ENCODE assay signal across 8 mouse cellular contexts in genomic region chr5:148342061-148342741, GRCm38 (mm10). TPM values are rescaled to one million over a fixed set of nuclear protein-coding genes. Genes with fewer than 3 reads are reported as not detected.
DNase-seq lines count a peak whose midpoint lies in the region; ATAC-seq lines count a peak whose summit lies in the region.

No protein-coding gene starts in this region.

- peak overlapping the region; percentile 82 for H3K27ac ChIP-seq in heart, embryonic 12.5 days (ENCODE audit: poor library complexity, severe bottlenecking)
- peak overlapping the region; percentile 55; the same call in 1 of the 2 replicates for H3K27ac ChIP-seq in kidney, embryonic 14.5 days (ENCODE audit: low read depth, low read length)
- no peak overlapping the region for H3K27ac ChIP-seq in liver, embryonic 16.5 days (ENCODE audit: low read length)
- H3K27ac ChIP-seq in neural tube, embryonic 11.5 days (ENCODE audit: low read depth, low read length), result 0 out of 2 replicates have a peak overlapping the region, but pooled peaks have one; percentile 27

- H3K27me3 ChIP-seq in heart, embryonic 12.5 days (replicated peaks), result no peaks in the 10 kb centered on the region
- no peaks in the 10 kb centered on the region for H3K27me3 ChIP-seq in kidney, embryonic 14.5 days (ENCODE audit: control insufficient read depth, insufficient read depth, low read length)
- H3K27me3 ChIP-seq in liver, embryonic 16.5 days (ENCODE audit: control insufficient read depth, insufficient read depth, low read depth, low read length), result no peaks in the 10 kb centered on the region
- no peaks in the 10 kb centered on the region for H3K27me3 ChIP-seq in neural tube, embryonic 11.5 days (ENCODE audit: control insufficient read depth, insufficient read depth, low read length)

- H3K9me3 ChIP-seq in heart, embryonic 12.5 days (replicated peaks), result no peaks in the 10 kb centered on the region
- H3K9me3 ChIP-seq in kidney, embryonic 14.5 days (ENCODE audit: control insufficient read depth, low read length), result no peaks in the 10 kb centered on the region
- H3K9me3 ChIP-seq in liver, embryonic 16.5 days (replicated peaks; ENCODE audit: control insufficient read depth, low read length), result no peaks in the 10 kb centered on the region
- H3K9me3 ChIP-seq in neural tube, embryonic 11.5 days (ENCODE audit: control insufficient read depth, low read length), result no peaks in the 10 kb centered on the region

- DNase-seq in adrenal gland, adult (ENCODE audit: inconsistent age in 2 of 2, low spot score in 1 of 2), result peak; percentile 39 to 59
- no peak for DNase-seq in adrenal gland, postnatal 25 days
- DNase-seq in neural tube, embryonic 11.5 days (ENCODE audit: low spot score), result peak; percentile 37
- DNase-seq in cerebellum, postnatal 14 days, result no peak

- 14% methylated on average over 26 of the region's 26 CpGs for WGBS in heart, embryonic 12.5 days
- 22% methylated on average over 26 of the region's 26 CpGs for whole genome bisulfite sequencing in kidney, embryonic 14.5 days
- 39% methylated on average over 26 of the region's 26 CpGs for WGBS in liver, embryonic 16.5 days (ENCODE audit: insufficient replicate concordance)
- WGBS in neural tube, embryonic 11.5 days, result 31% methylated on average over 26 of the region's 26 CpGs

- peaks cover 48% of the 10 kb centered on the region for H3K4me1 ChIP-seq in heart, embryonic 12.5 days (replicated peaks)
- peaks cover 4% of the 10 kb centered on the region; the same call in 1 of the 2 replicates for H3K4me1 ChIP-seq in kidney, embryonic 14.5 days (ENCODE audit: control insufficient read depth, insufficient read depth, low read length)
- no peaks in the 10 kb centered on the region for H3K4me1 ChIP-seq in liver, embryonic 16.5 days (ENCODE audit: control insufficient read depth, low read depth, low read length)
- H3K4me1 ChIP-seq in neural tube, embryonic 11.5 days (ENCODE audit: control insufficient read depth, insufficient read depth, low read length), result no peaks in the 10 kb centered on the region

- peak overlapping the region; percentile 59 for H3K4me2 ChIP-seq in heart, embryonic 12.5 days
- H3K4me2 ChIP-seq in kidney, embryonic 14.5 days (replicated peaks; ENCODE audit: low read depth, low read length), result peak overlapping the region; percentile 40
- no peak overlapping the region for H3K4me2 ChIP-seq in liver, embryonic 16.5 days (ENCODE audit: low read depth, low read length)
- peak overlapping the region; percentile 24 for H3K4me2 ChIP-seq in neural tube, embryonic 11.5 days (ENCODE audit: low read depth)

- ATAC-seq in common myeloid progenitor, adult 5-6 weeks (replicated peaks; ENCODE audit: low read depth, poor library complexity, severe bottlenecking), result peak; percentile 94
- ATAC-seq in heart, embryonic 12.5 days (ENCODE audit: insufficient number of reproducible peaks, low FRiP score), result peak; percentile 89
- peak; percentile 81 for ATAC-seq in kidney, embryonic 14.5 days (ENCODE audit: low FRiP score, low TSS enrichment)
- peak; percentile 78 for ATAC-seq in liver, embryonic 16.5 days (ENCODE audit: low read depth)
- ATAC-seq in neural tube, embryonic 11.5 days (ENCODE audit: insufficient read depth, low FRiP score, low TSS enrichment), result no peak; the same call in 1 of the 2 replicates

- peak overlapping the region; percentile 38 for H3K4me3 ChIP-seq in heart, embryonic 12.5 days
- H3K4me3 ChIP-seq in kidney, embryonic 14.5 days (ENCODE audit: low read length), result peak overlapping the region; percentile 21; the same call in 1 of the 2 replicates
- no peak overlapping the region for H3K4me3 ChIP-seq in liver, embryonic 16.5 days (ENCODE audit: low read depth, low read length)
- H3K4me3 ChIP-seq in neural tube, embryonic 11.5 days (ENCODE audit: low read depth, low read length), result no peak overlapping the region

- peak overlapping the region; percentile 60 for H3K9ac ChIP-seq in heart, embryonic 12.5 days
- H3K9ac ChIP-seq in kidney, embryonic 14.5 days (ENCODE audit: low read depth, low read length), result peak overlapping the region; percentile 48
- no peak overlapping the region for H3K9ac ChIP-seq in liver, embryonic 16.5 days (ENCODE audit: low read depth, low read length)
- H3K9ac ChIP-seq in neural tube, embryonic 11.5 days (ENCODE audit: low read length), result no peak overlapping the region

- H3K36me3 ChIP-seq in heart, embryonic 12.5 days, result peaks cover 52% of the 10 kb centered on the region
- peaks cover 6% of the 10 kb centered on the region; the same call in 1 of the 2 replicates for H3K36me3 ChIP-seq in kidney, embryonic 14.5 days (ENCODE audit: control insufficient read depth, insufficient read depth, low read length)
- H3K36me3 ChIP-seq in liver, embryonic 16.5 days (ENCODE audit: control insufficient read depth, insufficient read depth), result peaks cover 5% of the 10 kb centered on the region
- H3K36me3 ChIP-seq in neural tube, embryonic 11.5 days (ENCODE audit: control insufficient read depth, insufficient read depth, low read length), result no peaks in the 10 kb centered on the region; the same call in 1 of the 2 replicates

RNA-seq across cellular contexts. Expression of gene Slc7a1, which starts 57.5 kb away (rescaled TPM):
- total RNA-seq in adrenal gland, postnatal 25 days (2021), result 86.8 and 106 TPM in 2 replicates
- total RNA-seq in common myeloid progenitor, adult 5-6 weeks (2017), result 21.3 and 30.3 TPM in 2 replicates
- 24.0 and 24.2 TPM in 2 replicates for polyA plus RNA-seq in heart, embryonic 12.5 days (2016; fragmentation: Nextera tagmentation; extraction: Ambion mirVana)
- polyA plus RNA-seq in kidney, embryonic 14.5 days (2014; fragmentation: Nextera tagmentation; extraction: Ambion mirVana), result 36.2 and 36.8 TPM in 2 replicates
- polyA plus RNA-seq in liver, embryonic 16.5 days (2015; fragmentation: Nextera tagmentation; extraction: Ambion mirVana), result 14.1 and 15.7 TPM in 2 replicates
- polyA plus RNA-seq in neural tube, embryonic 11.5 days (2014; fragmentation: Nextera tagmentation; extraction: Ambion mirVana), result 27.1 and 28.5 TPM in 2 replicates

Comparison
In these comparisons a context has a peak if more than half of its experiments do, and no peak if none do; other contexts are left out.
1. DNase-seq: peak in adrenal gland, adult (2 of 2) and neural tube, embryonic 11.5 days (single experiment); none in adrenal gland, postnatal 25 days (single experiment) and cerebellum, postnatal 14 days (0 of 2).
2. H3K4me3 ChIP-seq: peak in heart, embryonic 12.5 days (single experiment) and kidney, embryonic 14.5 days (single experiment); none in liver, embryonic 16.5 days (single experiment) and neural tube, embryonic 11.5 days (single experiment).
3. H3K9ac ChIP-seq: peak in heart, embryonic 12.5 days (single experiment) and kidney, embryonic 14.5 days (single experiment); none in liver, embryonic 16.5 days (single experiment) and neural tube, embryonic 11.5 days (single experiment).